Mouse (Mus musculus) frontal cortex, postnatal 36 days (tissue): ENCODE measurements around the gene 4930558K02Rik.

Experiments
- DNase-seq, 2 experiments: peaks; one replicate each; pipeline ENCODE4 v3.0.0; 2022; ENCODE audit warnings: low spot score in 2 of 2

4930558K02Rik gene

GRCm38 (mm10) chr1:161952599-161952998 is 26.8 kb downstream of the 4930558K02Rik start:
- DNase-seq, result no peak

GRCm38 (mm10) chr1:161951009-161951779 is 28.2 kb downstream of the 4930558K02Rik start:
- DNase-seq, result no peak

- DNase-seq, result no peak
These were observed 37.4 kb downstream of the 4930558K02Rik start for GRCm38 (mm10) chr1:161942082-161942481.

- no peak for DNase-seq
These were observed 47.1 kb downstream of the 4930558K02Rik start for GRCm38 (mm10) chr1:161932286-161932685.

GRCm38 (mm10) chr1:161931817-161932216 is 47.6 kb downstream of the 4930558K02Rik start:
- DNase-seq, result no peak

GRCm38 (mm10) chr1:161931313-161931712 is 48.1 kb downstream of the 4930558K02Rik start:
- DNase-seq, result no peak

- DNase-seq, result no peak
These were observed 51.5 kb downstream of the 4930558K02Rik start for GRCm38 (mm10) chr1:161927976-161928375.

- DNase-seq, result no peak
These were observed 54.1 kb downstream of the 4930558K02Rik start for GRCm38 (mm10) chr1:161925281-161925805.

- DNase-seq, result no peak
These were observed 55.1 kb downstream of the 4930558K02Rik start for GRCm38 (mm10) chr1:161924321-161924720.

- DNase-seq, result no peak
These were observed 57.5 kb downstream of the 4930558K02Rik start for GRCm38 (mm10) chr1:161921928-161922327.

- no peak for DNase-seq
These were observed 58.7 kb downstream of the 4930558K02Rik start for GRCm38 (mm10) chr1:161920475-161921454.

- no peak for DNase-seq
These were observed 59.8 kb downstream of the 4930558K02Rik start for GRCm38 (mm10) chr1:161919594-161919993.

GRCm38 (mm10) chr1:161918682-161919372 is 60.6 kb downstream of the 4930558K02Rik start:
- DNase-seq, result no peak

GRCm38 (mm10) chr1:161917940-161918484 is 61.4 kb downstream of the 4930558K02Rik start:
- DNase-seq, result no peak

- no peak for DNase-seq
These were observed 63.4 kb downstream of the 4930558K02Rik start for GRCm38 (mm10) chr1:161916036-161916435.

- no peak for DNase-seq
These were observed 65.8 kb downstream of the 4930558K02Rik start for GRCm38 (mm10) chr1:161913648-161913984.

- no peak for DNase-seq
These were observed 66.3 kb downstream of the 4930558K02Rik start for GRCm38 (mm10) chr1:161912940-161913647.

- no peak for DNase-seq
These were observed 70.4 kb downstream of the 4930558K02Rik start for GRCm38 (mm10) chr1:161909074-161909473.

- no peak for DNase-seq
These were observed 71.5 kb downstream of the 4930558K02Rik start for GRCm38 (mm10) chr1:161907795-161908457.

- DNase-seq, result no peak
These were observed 72.3 kb downstream of the 4930558K02Rik start for GRCm38 (mm10) chr1:161907111-161907510.
